Mouse (Mus musculus) MEL (cell line): Measurements from ENCODE around the gene Aifm2. TPM values are rescaled to one million over a fixed set of nuclear protein-coding genes. Genes with fewer than 3 reads are reported as not detected.

Experiments
- DNase-seq: peaks from one replicate; pipeline ENCODE4 v3.0.0; 2011; ENCODE audit warnings: low read depth, low spot score
- H3K27ac ChIP-seq: 2 replicates; pipeline ENCODE4 v1.5.1; 2012; ENCODE audit warnings: low read depth, mild to moderate bottlenecking, control low read depth, low read length, moderate library complexity; ENCODE audit not compliant: control insufficient read depth
- H3K27me3 ChIP-seq, 2 experiments: fragments of 150-350 bp in 1 of 2; sonication (generic) in 1 of 2; 2 replicates each; pipeline ENCODE4 v1.6.1; 2012; ENCODE audit warnings: low read length in 2 of 2, mild to moderate bottlenecking in 2 of 2, improper control_type of control experiment in 1 of 2, moderate library complexity in 1 of 2; ENCODE audit not compliant: insufficient read depth in 2 of 2, control insufficient read depth in 1 of 2
- H3K36me3 ChIP-seq, 2 experiments: 2 replicates each; pipeline ENCODE4 v1.6.1; 2012 to 2014; ENCODE audit warnings: low read length in 2 of 2, improper control_type of control experiment in 1 of 2, inconsistent platforms in 1 of 2, mild to moderate bottlenecking in 1 of 2; ENCODE audit not compliant: insufficient read depth in 2 of 2, control insufficient read depth in 1 of 2
- H3K4me1 ChIP-seq, 2 experiments: fragments of 150-350 bp in 1 of 2; sonication (generic) in 1 of 2; 2 replicates each; pipeline ENCODE4 v1.6.1; 2012; ENCODE audit warnings: low read length in 2 of 2, improper control_type of control experiment in 1 of 2, mild to moderate bottlenecking in 1 of 2; ENCODE audit not compliant: insufficient read depth in 2 of 2, control insufficient read depth in 1 of 2
- H3K4me3 ChIP-seq, 2 experiments: fragments of 150-350 bp in 1 of 2; sonication (generic) in 1 of 2; 2 replicates each; pipeline ENCODE4 v1.5.1; 2012; ENCODE audit warnings: low read depth in 2 of 2, low read length in 2 of 2, mild to moderate bottlenecking in 2 of 2, moderate library complexity in 2 of 2, control low read depth in 1 of 2, improper control_type of control experiment in 1 of 2; ENCODE audit not compliant: control insufficient read depth in 1 of 2, insufficient read depth in 1 of 2
- H3K79me2 ChIP-seq: 2 replicates; pipeline ENCODE4 v1.6.1; 2012; ENCODE audit warnings: mild to moderate bottlenecking, low read length, moderate library complexity; ENCODE audit not compliant: control insufficient read depth, poor library complexity, insufficient read depth
- H3K9ac ChIP-seq: 2 replicates; pipeline ENCODE4 v1.6.1; 2012; ENCODE audit warnings: low read depth, mild to moderate bottlenecking, control low read depth, low read length, moderate library complexity; ENCODE audit not compliant: control insufficient read depth, poor library complexity, severe bottlenecking
- H3K9me3 ChIP-seq: fragments of 150-350 bp; sonication (generic); replicated peaks from 2 replicates; pipeline ENCODE4 v1.6.1; 2012; ENCODE audit warnings: mild to moderate bottlenecking, low read length, improper control_type of control experiment, moderate library complexity; ENCODE audit not compliant: insufficient read depth
- BHLHE40 ChIP-seq: IDR thresholded peaks from 2 replicates; pipeline ENCODE4 v1.6.1; 2012; ENCODE audit warnings: low read depth, mild to moderate bottlenecking, inconsistent platforms, low read length, improper control_type of control experiment, borderline replicate concordance
- CHD2 ChIP-seq: IDR thresholded peaks from 2 replicates; pipeline ENCODE4 v1.6.1; 2011; ENCODE audit warnings: low read length, improper control_type of control experiment
- E2F4 ChIP-seq: IDR thresholded peaks from 2 replicates; pipeline ENCODE4 v1.6.1; 2011; ENCODE audit warnings: low read depth, low read length, improper control_type of control experiment, borderline replicate concordance
- ELF1 ChIP-seq: IDR thresholded peaks from 2 replicates; pipeline ENCODE4 v1.6.1; 2014; ENCODE audit warnings: low read depth, mild to moderate bottlenecking, inconsistent platforms, low read length, improper control_type of control experiment, moderate library complexity
- EP300 ChIP-seq, 2 experiments: IDR thresholded peaks; 2 replicates each; pipeline ENCODE4 v1.6.1; 2011; ENCODE audit warnings: improper control_type of control experiment in 2 of 2, low read length in 2 of 2, low read depth in 1 of 2, mild to moderate bottlenecking in 1 of 2
- ETS1 ChIP-seq: IDR thresholded peaks from 2 replicates; pipeline ENCODE4 v1.6.1; 2012; ENCODE audit warnings: low read depth, mild to moderate bottlenecking, inconsistent platforms, low read length, improper control_type of control experiment, moderate library complexity
- GABPA ChIP-seq: IDR thresholded peaks from 2 replicates; pipeline ENCODE4 v1.6.1; 2012; ENCODE audit warnings: low read depth, mild to moderate bottlenecking, inconsistent platforms, low read length, improper control_type of control experiment, moderate library complexity
- GATA1 ChIP-seq: IDR thresholded peaks from 2 replicates; pipeline ENCODE4 v1.6.1; 2011; ENCODE audit warnings: low read depth, low read length, improper control_type of control experiment
- MAX ChIP-seq: IDR thresholded peaks from 2 replicates; pipeline ENCODE4 v1.6.1; 2011; ENCODE audit warnings: low read length, improper control_type of control experiment
- MAZ ChIP-seq: IDR thresholded peaks from 2 replicates; pipeline ENCODE4 v1.6.1; 2012; ENCODE audit warnings: low read depth, mild to moderate bottlenecking, inconsistent platforms, low read length, improper control_type of control experiment
- MYB ChIP-seq: IDR thresholded peaks from 2 replicates; pipeline ENCODE4 v1.6.1; 2011; ENCODE audit warnings: mild to moderate bottlenecking, low read depth, low read length, improper control_type of control experiment
- NELFE ChIP-seq: IDR thresholded peaks from 2 replicates; pipeline ENCODE4 v1.6.1; 2011; ENCODE audit warnings: low read depth, low read length, improper control_type of control experiment
- POLR2A ChIP-seq, 2 experiments: IDR thresholded peaks; 2 replicates each; pipeline ENCODE4 v1.6.1; 2011 to 2012; ENCODE audit warnings: low read length in 2 of 2, mild to moderate bottlenecking in 2 of 2, control low read depth in 1 of 2, improper control_type of control experiment in 1 of 2, low read depth in 1 of 2, moderate library complexity in 1 of 2; ENCODE audit not compliant: control insufficient read depth in 1 of 2, insufficient read depth in 1 of 2, poor library complexity in 1 of 2
- POLR2AphosphoS5 ChIP-seq: IDR thresholded peaks from 2 replicates; pipeline ENCODE4 v1.6.1; 2012; ENCODE audit warnings: low read depth, borderline replicate concordance, mild to moderate bottlenecking, inconsistent platforms, low read length, moderate library complexity, mixed read lengths
- RAD21 ChIP-seq: IDR thresholded peaks from 2 replicates; pipeline ENCODE4 v1.6.1; 2011; ENCODE audit warnings: mild to moderate bottlenecking, low read depth, low read length, improper control_type of control experiment
- RCOR1 ChIP-seq: IDR thresholded peaks from 2 replicates; pipeline ENCODE4 v1.6.1; 2012; ENCODE audit warnings: low read depth, mild to moderate bottlenecking, inconsistent platforms, low read length, improper control_type of control experiment
- TBP ChIP-seq: IDR thresholded peaks from 2 replicates; pipeline ENCODE4 v1.8.0; 2011; ENCODE audit warnings: low read depth, low read length, improper control_type of control experiment
- TCF12 ChIP-seq: IDR thresholded peaks from 2 replicates; pipeline ENCODE4 v1.6.1; 2014; ENCODE audit warnings: low read depth, mild to moderate bottlenecking, inconsistent platforms, low read length, improper control_type of control experiment, moderate library complexity
- UBTF ChIP-seq: IDR thresholded peaks from 2 replicates; pipeline ENCODE4 v1.6.1; 2012; ENCODE audit warnings: low read depth, mild to moderate bottlenecking, inconsistent platforms, low read length, improper control_type of control experiment, moderate library complexity, borderline replicate concordance; ENCODE audit not compliant: insufficient read depth
- USF1 ChIP-seq: IDR thresholded peaks from 2 replicates; pipeline ENCODE4 v1.6.1; 2014; ENCODE audit warnings: low read depth, mild to moderate bottlenecking, inconsistent platforms, low read length, improper control_type of control experiment, moderate library complexity
- USF2 ChIP-seq, 2 experiments: IDR thresholded peaks; 2 replicates each; pipeline ENCODE4 v1.6.1; 2011 to 2012; ENCODE audit warnings: improper control_type of control experiment in 2 of 2, low read length in 2 of 2, borderline replicate concordance in 1 of 2, inconsistent platforms in 1 of 2, low read depth in 1 of 2, mild to moderate bottlenecking in 1 of 2; ENCODE audit not compliant: insufficient read depth in 1 of 2
- ZC3H11A ChIP-seq: IDR thresholded peaks from 2 replicates; pipeline ENCODE4 v1.6.1; 2012; ENCODE audit warnings: low read depth, mild to moderate bottlenecking, inconsistent platforms, low read length, improper control_type of control experiment
- ZKSCAN1 ChIP-seq: IDR thresholded peaks from 2 replicates; pipeline ENCODE4 v1.6.1; 2012; ENCODE audit warnings: low read depth, mild to moderate bottlenecking, inconsistent platforms, low read length, improper control_type of control experiment, moderate library complexity
- ZMIZ1 ChIP-seq: IDR thresholded peaks from 2 replicates; pipeline ENCODE4 v1.6.1; 2012; ENCODE audit warnings: low read depth, mild to moderate bottlenecking, inconsistent platforms, low read length, improper control_type of control experiment, moderate library complexity
- polyA plus RNA-seq, 2 experiments: library from polyadenylated mRNA; stranded (reverse) in 1 of 2; unstranded in 1 of 2; fragments of >175 nt in 1 of 2; fragments of >200 nt in 1 of 2; gene quantifications; 2 replicates each; pipeline versions ENCODE4 v1.2.1 to v1.2.4; 2012; ENCODE audit warnings: low replicate concordance in 2 of 2, low read depth in 1 of 2; ENCODE audit not compliant: insufficient read length in 2 of 2, insufficient read depth in 1 of 2, missing spikeins in 1 of 2
- total RNA-seq: library from RNA; depleted of rRNA; stranded (reverse); fragments of 300-350 nt; gene quantifications from 2 replicates; pipeline ENCODE4 v1.2.3, GENCODE M21; 2012

Gene Aifm2
- total and polyA plus RNA-seq, 3 experiments: 13.4 to 17.7 TPM; not detected in 1

DNA sequence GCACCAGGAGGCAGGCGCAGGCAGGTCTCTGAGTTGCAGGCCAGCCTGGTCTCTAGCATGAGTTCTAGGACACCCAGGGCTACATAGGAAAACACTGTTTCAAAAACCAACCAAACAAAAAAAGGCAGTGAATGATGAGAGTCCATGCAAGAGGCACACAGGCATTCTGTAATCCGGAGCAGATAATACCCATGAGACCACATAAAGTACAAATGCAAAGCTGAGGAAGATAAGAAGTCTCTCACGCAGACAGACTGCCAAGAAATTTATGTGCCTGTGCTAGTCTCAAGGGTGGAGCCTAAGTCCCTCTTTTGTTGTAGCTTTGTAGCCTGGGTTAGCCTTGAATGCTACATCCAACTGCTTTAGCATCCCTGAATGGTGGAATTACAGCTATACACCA, 49.4 kb upstream of the Aifm2 start (continued):
- TF ChIP-seq UBTF (no peak), POLR2AphosphoS5 (no peak), USF2 (IDR thresholded peaks at IDR 0.05; ENCODE audit: borderline replicate concordance in 1 of 2, insufficient read depth in 1 of 2, low read depth in 1 of 2, low read length in 2 of 2) (no peak), MYB (no peak), TCF12 (peak; percentile 64; the same call in 1 of the 2 replicates), RAD21 (no peak), MAX (peak; percentile 18; the same call in 1 of the 2 replicates), BHLHE40 (no peak), ZMIZ1 (no peak), GABPA (no peak), CHD2 (no peak)

DNA sequence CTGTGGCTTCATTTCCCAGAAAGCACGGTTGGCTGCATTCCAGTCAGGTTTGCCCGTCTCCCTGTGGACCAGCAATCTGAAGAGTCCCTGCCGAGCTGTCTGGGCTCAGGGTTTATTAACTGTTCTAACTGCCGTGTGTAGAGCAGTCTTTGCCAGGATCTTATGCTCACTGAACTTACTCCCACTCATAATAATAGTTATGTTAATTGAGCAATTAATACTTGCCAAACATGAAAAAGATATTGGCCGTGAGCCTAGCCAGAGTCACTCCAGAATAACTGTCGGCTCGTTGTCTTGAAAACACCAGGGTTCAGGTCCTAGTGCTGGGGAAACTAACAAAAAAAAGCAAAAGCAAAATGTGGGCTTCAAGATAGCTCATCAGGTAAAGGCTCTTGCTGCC, 45.8 kb upstream of the Aifm2 start:
- Histone ChIP-seq H3K27ac (peak overlapping the region; percentile 53), H3K36me3 (peaks cover 22 to 30% of the 10 kb centered on the region in 2 experiments)

DNA sequence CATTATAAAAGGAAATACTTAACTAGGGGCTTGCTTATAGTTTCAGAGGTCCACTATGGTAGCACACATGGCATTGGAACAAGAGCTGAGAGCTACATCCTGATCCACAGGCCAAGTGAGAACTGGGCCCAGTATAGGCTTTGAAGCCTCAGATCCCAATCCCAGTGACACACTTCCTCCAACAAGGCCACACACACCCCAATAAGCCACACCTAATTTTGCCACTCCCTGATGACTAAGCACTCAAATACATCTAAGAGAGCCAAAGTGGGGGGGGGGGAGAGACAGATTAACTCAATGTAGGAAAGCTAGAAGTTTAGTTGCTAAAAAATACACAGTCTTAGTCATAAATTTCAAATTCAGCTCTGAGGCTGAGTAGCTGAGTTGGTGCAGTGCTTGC, 45.2 kb upstream of the Aifm2 start:
- H3K9ac ChIP-seq: peak overlapping the region; percentile 6; the same call in 1 of the 2 replicates
- TF ChIP-seq POLR2AphosphoS5 (no peak), POLR2A (IDR thresholded peaks at IDR 0.05; ENCODE audit: control insufficient read depth in 1 of 2, insufficient read depth in 1 of 2, low read depth in 1 of 2, low read length in 2 of 2, poor library complexity in 1 of 2) (0 out of 4 replicates have a peak, but pooled peaks of 1 of the 2 experiments have one; percentile 28), EP300 (IDR thresholded peaks at IDR 0.05; ENCODE audit: low read depth in 1 of 2, low read length in 2 of 2) (peak in 1 of 2 experiments; percentile 48; a peak in 1 of 4 replicates), ETS1 (peak; percentile 61; the same call in 1 of the 2 replicates), NELFE (no peak), RCOR1 (0 out of 2 replicates have a peak, but pooled peaks have one; percentile 15)
- no peaks in the 10 kb centered on the region for H3K9me3 ChIP-seq
- H3K27ac ChIP-seq: peak overlapping the region; percentile 82
- H3K27me3 ChIP-seq: no peaks in the 10 kb centered on the region
- H3K36me3 ChIP-seq: peaks cover 22 to 32% of the 10 kb centered on the region in 2 experiments
- peak; percentile 84 for DNase-seq
- no peaks in the 10 kb centered on the region for H3K79me2 ChIP-seq
- no peak overlapping the region for H3K4me3 ChIP-seq
- H3K4me1 ChIP-seq: peaks cover 9 to 25% of the 10 kb centered on the region in 2 experiments

More for the DNA sequence above, 45.8 kb upstream of the Aifm2 start:
- H3K9me3 ChIP-seq: no peaks in the 10 kb centered on the region
- DNase-seq: no peak
- H3K9ac ChIP-seq: no peak overlapping the region
- no peaks in the 10 kb centered on the region for H3K79me2 ChIP-seq
- no peak for TF ChIP-seq TBP
- TF ChIP-seq E2F4: no peak
- TF ChIP-seq GATA1: no peak
- no peak for TF ChIP-seq ZKSCAN1
- TF ChIP-seq BHLHE40: no peak
- no peak for TF ChIP-seq MYB
- TF ChIP-seq ETS1: no peak
- TF ChIP-seq ZC3H11A: no peak
- TF ChIP-seq USF1: no peak
- TF ChIP-seq ELF1: no peak
- TF ChIP-seq MAZ: no peak
- H3K4me1 ChIP-seq: peaks cover 9 to 25% of the 10 kb centered on the region in 2 experiments
- H3K27me3 ChIP-seq: no peaks in the 10 kb centered on the region
- H3K4me3 ChIP-seq: no peak overlapping the region
